Mouse (Mus musculus) lung, postnatal 10 days (tissue): ENCODE measurements around the gene Rev1.
A peak's percentile ranks its signal among the peaks of the same experiment; 100 is the strongest.
"Not testable (repeated sequence)": the region's sequence is repeated elsewhere in the genome, so short reads cannot be mapped to it uniquely, and the experiment has no call there.

ENCODE experiments used
- DNase-seq: peaks from one replicate; pipeline ENCODE4 v3.0.0; 2021

The Rev1 gene

GRCm38 (mm10) chr1:38062156-38062555 lies 67.4 kb downstream of the Rev1 start:
- not testable (repeated sequence) for DNase-seq

- DNase-seq, result no peak
These were observed 71.2 kb downstream of the Rev1 start for GRCm38 (mm10) chr1:38058417-38058816.

- DNase-seq, result no peak
These were observed 74.4 kb downstream of the Rev1 start for GRCm38 (mm10) chr1:38055176-38055575.

GRCm38 (mm10) chr1:38049562-38049961 lies 80.0 kb downstream of the Rev1 start:
- peak; percentile 22 for DNase-seq

- no peak for DNase-seq
These were observed 81.5 kb downstream of the Rev1 start for GRCm38 (mm10) chr1:38048121-38048520.

GRCm38 (mm10) chr1:38038898-38039297 lies 90.7 kb downstream of the Rev1 start:
- no peak for DNase-seq

GRCm38 (mm10) chr1:38037375-38037774 lies 92.2 kb downstream of the Rev1 start:
- DNase-seq, result no peak

- DNase-seq, result no peak
These were observed 94.1 kb downstream of the Rev1 start for GRCm38 (mm10) chr1:38035521-38035920.

- DNase-seq, result no peak
These were observed 98.2 kb downstream of the Rev1 start for GRCm38 (mm10) chr1:38031391-38031790.

- no peak for DNase-seq
These were observed 102.3 kb downstream of the Rev1 start for GRCm38 (mm10) chr1:38027301-38027700.

GRCm38 (mm10) chr1:38014551-38015203 lies 114.9 kb downstream of the Rev1 start:
- DNase-seq, result no peak

- no peak for DNase-seq
These were observed 117.1 kb downstream of the Rev1 start for GRCm38 (mm10) chr1:38012509-38012908.

GRCm38 (mm10) chr1:38012104-38012503 lies 117.5 kb downstream of the Rev1 start:
- no peak for DNase-seq

GRCm38 (mm10) chr1:38011647-38012046 lies 118.0 kb downstream of the Rev1 start:
- DNase-seq, result no peak

- DNase-seq, result no peak
These were observed 122.9 kb downstream of the Rev1 start for GRCm38 (mm10) chr1:38006741-38007140.

GRCm38 (mm10) chr1:38003046-38003445 lies 126.6 kb downstream of the Rev1 start:
- DNase-seq, result no peak
